In genomic region chr8:71971945-71972344, GRCm38 (mm10) we compare ENCODE assay signal across 9 mouse cellular contexts. TPM values are rescaled to one million over a fixed set of nuclear protein-coding genes. Genes with fewer than 3 reads are reported as not detected.
DNase-seq lines count a peak whose midpoint lies in the region; ATAC-seq and TF ChIP-seq lines count a peak whose summit lies in the region.
"Had no signal": no experiment of that assay in that cellular context is flagged by ENCODE, and none has a peak within 500 bp of the region (broad histone marks: within the 10 kb centered on the region; RNA-seq: fewer than 3 reads in every experiment).

No protein-coding gene starts in this region.

- H3K4me3 ChIP-seq in forebrain, embryonic 14.5 days (ENCODE audit: low read depth, low read length), result no peak overlapping the region
- no peak overlapping the region for H3K4me3 ChIP-seq in forebrain, embryonic 10.5 days
- no peak overlapping the region for H3K4me3 ChIP-seq in left cerebral cortex, adult 2 months
- H3K4me3 ChIP-seq: limb, embryonic 15.5 days had no signal

- TF ChIP-seq CTCF in left cerebral cortex, adult 2 months (IDR thresholded peaks at IDR 0.05), result peak; percentile 74

- intact Hi-C loops in left cerebral cortex, adult 2 months (cut with DNase I), result no loop called here
- intact Hi-C loops in left cerebral cortex, postnatal 4 days (cut with DNase I), result no loop called here

- H3K27ac ChIP-seq in forebrain, embryonic 14.5 days (ENCODE audit: low read depth, low read length), result no peak overlapping the region
- H3K27ac ChIP-seq in forebrain, embryonic 10.5 days, result no peak overlapping the region
- no peak overlapping the region for H3K27ac ChIP-seq in left cerebral cortex, adult 2 months
- H3K27ac ChIP-seq: limb, embryonic 15.5 days had no signal

- no peak overlapping the region for H3K9ac ChIP-seq in forebrain, embryonic 14.5 days (ENCODE audit: low read length)
- H3K9ac ChIP-seq: limb, embryonic 15.5 days had no signal

- peak; percentile 52 for DNase-seq in forebrain, embryonic 14.5 days (ENCODE audit: low spot score)
- no peak for DNase-seq in forebrain, embryonic 10.5 days (ENCODE audit: extremely low spot score, low spot score)
- no peak for DNase-seq in left cerebral cortex, adult 2 months (ENCODE audit: extremely low spot score in 1 of 2, low spot score in 2 of 2)
- DNase-seq in left cerebral cortex, postnatal 4 days, result no peak
- DNase-seq in NIH3T3 (ENCODE audit: low read depth), result peak; percentile 70
- DNase-seq in lung, postnatal 10 days, result peak; percentile 52
- no peak for DNase-seq in thymus, postnatal 25 days
- no peak for DNase-seq in ovary, postnatal 36 days (ENCODE audit: low spot score)

- peaks cover 6% of the 10 kb centered on the region; the same call in 1 of the 2 replicates for H3K9me3 ChIP-seq in forebrain, embryonic 14.5 days (replicated peaks; ENCODE audit: control insufficient read depth, low read length)
- peaks cover 5% of the 10 kb centered on the region for H3K9me3 ChIP-seq in forebrain, embryonic 10.5 days
- H3K9me3 ChIP-seq: limb, embryonic 15.5 days had no signal

- H3K4me1 ChIP-seq in forebrain, embryonic 14.5 days (ENCODE audit: control insufficient read depth, insufficient read depth, low read length), result no peaks in the 10 kb centered on the region
- H3K4me1 ChIP-seq in forebrain, embryonic 10.5 days, result no peaks in the 10 kb centered on the region
- H3K4me1 ChIP-seq: limb, embryonic 15.5 days had no signal

- peaks cover 28% of the 10 kb centered on the region for H3K36me3 ChIP-seq in forebrain, embryonic 14.5 days (ENCODE audit: control insufficient read depth, insufficient read depth, low read length)
- H3K36me3 ChIP-seq in forebrain, embryonic 10.5 days (replicated peaks), result peaks cover 53% of the 10 kb centered on the region

- no peak for ATAC-seq in forebrain, embryonic 14.5 days

- no peak overlapping the region for H3K4me2 ChIP-seq in forebrain, embryonic 14.5 days (ENCODE audit: low read length)
- H3K4me2 ChIP-seq: limb, embryonic 15.5 days had no signal

- no peaks in the 10 kb centered on the region for H3K27me3 ChIP-seq in forebrain, embryonic 14.5 days (replicated peaks; ENCODE audit: control insufficient read depth, insufficient read depth, low read length)
- no peaks in the 10 kb centered on the region for H3K27me3 ChIP-seq in forebrain, embryonic 10.5 days (ENCODE audit: poor library complexity, severe bottlenecking)
- H3K27me3 ChIP-seq: limb, embryonic 15.5 days had no signal

- WGBS in forebrain, embryonic 14.5 days, result 84% methylated on average over 1 of the region's 1 CpGs
- WGBS in forebrain, embryonic 10.5 days, result 71% methylated on average over 1 of the region's 1 CpGs

RNA-seq across cellular contexts. Expression of gene Zfp961, which starts 21.1 kb away (rescaled TPM):
- polyA plus RNA-seq in forebrain, embryonic 14.5 days (2014; fragmentation: Nextera tagmentation; extraction: Ambion mirVana), result 26.2 and 27.8 TPM in 2 replicates
- polyA plus RNA-seq in forebrain, embryonic 10.5 days (2016; fragmentation: Nextera tagmentation; extraction: Ambion mirVana), result 27.8 and 28.8 TPM in 2 replicates
- 10 to 100 TPM; 15.0 to 15.3 TPM for total RNA-seq in left cerebral cortex, adult 2 months (2021)
- total RNA-seq in left cerebral cortex, postnatal 4 days (2021), result 10 to 100 TPM; 16.8 to 18.6 TPM

RNA-seq across cellular contexts. Expression of gene Cyp4f18, which starts 37.5 kb away (rescaled TPM):
- 0.12 and 0.23 TPM in 2 replicates for polyA plus RNA-seq in forebrain, embryonic 14.5 days (2014; fragmentation: Nextera tagmentation; extraction: Ambion mirVana)
- 0.32 and 0.45 TPM in 2 replicates for polyA plus RNA-seq in forebrain, embryonic 10.5 days (2016; fragmentation: Nextera tagmentation; extraction: Ambion mirVana)
- not detected for total RNA-seq in left cerebral cortex, adult 2 months (2021)
- under 1 TPM in 1 of 2 experiments, not detected in 1; 0.48 TPM for total RNA-seq in left cerebral cortex, postnatal 4 days (2021)

Comparison
In these comparisons a context has a peak if more than half of its experiments do, and no peak if none do; other contexts are left out.
1. DNase-seq: peak in forebrain, embryonic 14.5 days (single experiment), NIH3T3 (single experiment) and lung, postnatal 10 days (single experiment); none in forebrain, embryonic 10.5 days (single experiment), left cerebral cortex, adult 2 months (0 of 2), left cerebral cortex, postnatal 4 days (single experiment), thymus, postnatal 25 days (single experiment) and ovary, postnatal 36 days (single experiment).